Mouse (Mus musculus) brain, embryonic 14.5 days (tissue): ENCODE measurements around the gene Neto2.
"Not testable (repeated sequence)": the region's sequence is repeated elsewhere in the genome, so short reads cannot be mapped to it uniquely, and the experiment has no call there.

Experiments
- CTCF ChIP-seq: fragments of 200-500 bp; IDR thresholded peaks from 2 replicates; pipeline ENCODE4 v1.5.1; 2012; ENCODE audit warnings: inconsistent platforms, mild to moderate bottlenecking, moderate library complexity, borderline replicate concordance; ENCODE audit not compliant: insufficient read depth, insufficient read length; ENCODE audit errors: extremely low read depth
- POLR2A ChIP-seq: fragments of 200-500 bp; IDR thresholded peaks from 2 replicates; pipeline ENCODE4 v1.6.1; 2012; ENCODE audit warnings: mild to moderate bottlenecking, inconsistent platforms, borderline replicate concordance; ENCODE audit not compliant: poor library complexity, insufficient read depth, insufficient read length, severe bottlenecking; ENCODE audit errors: extremely low read depth

- TF ChIP-seq CTCF, POLR2A: not testable (repeated sequence)
These were observed 83.6 kb downstream of the Neto2 start for GRCm38 (mm10) chr8:85617125-85617524.
